Mouse (Mus musculus): ENCODE results near the gene Vps51. TPM values are rescaled to one million over a fixed set of nuclear protein-coding genes. Genes with fewer than 3 reads are reported as not detected.

The Vps51 gene
- polyA plus RNA-seq, 1 experiment: 55.2 TPM

- TF ChIP-seq USF1 (IDR thresholded peaks at IDR 0.05; ENCODE audit: low read depth): no peak
- TF ChIP-seq MYOD1 (IDR thresholded peaks at IDR 0.05; ENCODE audit: control insufficient read depth, insufficient read length, low read depth): no peak
- TF ChIP-seq MYOG (IDR thresholded peaks at IDR 0.05; ENCODE audit: control insufficient read depth, extremely low read depth, insufficient read length): no peak
- TF ChIP-seq MAX (IDR thresholded peaks at IDR 0.05): no peak
- TF ChIP-seq CTCF (IDR thresholded peaks at IDR 0.05; ENCODE audit: control insufficient read depth, insufficient read depth, insufficient read length): no peak
- no peak for TF ChIP-seq CEBPB (IDR thresholded peaks at IDR 0.05; ENCODE audit: low read depth)
- TF ChIP-seq FOSL1 (IDR thresholded peaks at IDR 0.05; ENCODE audit: insufficient read depth, low read length, poor library complexity, severe bottlenecking): no peak
- peaks cover 27% of the 10 kb centered on the region for H3K36me3 ChIP-seq (ENCODE audit: control insufficient read depth, insufficient read depth)
- H3K79me2 ChIP-seq (ENCODE audit: control insufficient read depth, insufficient read depth): peaks cover 27% of the 10 kb centered on the region
- H3ac ChIP-seq (ENCODE audit: control insufficient read depth, insufficient read length, low read depth): peak overlapping the region; percentile 38
- H3K27me3 ChIP-seq (ENCODE audit: control insufficient read depth, insufficient read depth, insufficient read length): no peaks in the 10 kb centered on the region
- H3K4me3 ChIP-seq (ENCODE audit: insufficient read depth, poor library complexity, severe bottlenecking): peak overlapping the region; percentile 74
- peaks cover 16% of the 10 kb centered on the region for H3K79me3 ChIP-seq (ENCODE audit: low read depth)
These were observed 41.7 kb upstream of the Vps51 start for GRCm38 (mm10) chr19:6118677-6119185.

GRCm38 (mm10) chr19:6117986-6118676 is 41.1 kb upstream of the Vps51 start, which contains the start of gene Sac3d1:
Sac3d1 (minus strand) TSS chr19:6118650.
- H3K79me2 ChIP-seq (ENCODE audit: control insufficient read depth, insufficient read depth): peaks cover 27% of the 10 kb centered on the region
- H3K27me3 ChIP-seq (ENCODE audit: control insufficient read depth, insufficient read depth, insufficient read length): no peaks in the 10 kb centered on the region
- peaks cover 16% of the 10 kb centered on the region for H3K79me3 ChIP-seq (ENCODE audit: low read depth)
- H3K36me3 ChIP-seq (ENCODE audit: control insufficient read depth, insufficient read depth): peaks cover 22% of the 10 kb centered on the region
- peak within 1 kb of the TSS; percentile 74 for H3K4me3 ChIP-seq (ENCODE audit: insufficient read depth, poor library complexity, severe bottlenecking)
- TF ChIP-seq USF1 (IDR thresholded peaks at IDR 0.05; ENCODE audit: low read depth): no peak
- TF ChIP-seq MAX (IDR thresholded peaks at IDR 0.05): peak; percentile 67
- TF ChIP-seq MYOD1 (IDR thresholded peaks at IDR 0.05; ENCODE audit: control insufficient read depth, insufficient read length, low read depth): no peak
- peak within 1 kb of the TSS; percentile 95 for H3ac ChIP-seq (ENCODE audit: control insufficient read depth, insufficient read length, low read depth)

GRCm38 (mm10) chr19:6117346-6117985 is 40.4 kb upstream of the Vps51 start:
- TF ChIP-seq MAX (IDR thresholded peaks at IDR 0.05): no peak
- TF ChIP-seq CEBPB (IDR thresholded peaks at IDR 0.05; ENCODE audit: low read depth): no peak
- no peak for TF ChIP-seq MYOG (IDR thresholded peaks at IDR 0.05; ENCODE audit: control insufficient read depth, extremely low read depth, insufficient read length)
- no peak for TF ChIP-seq USF1 (IDR thresholded peaks at IDR 0.05; ENCODE audit: low read depth)
- TF ChIP-seq CTCF (IDR thresholded peaks at IDR 0.05; ENCODE audit: control insufficient read depth, insufficient read depth, insufficient read length): no peak
- TF ChIP-seq MYOD1 (IDR thresholded peaks at IDR 0.05; ENCODE audit: control insufficient read depth, insufficient read length, low read depth): no peak
- TF ChIP-seq FOSL1 (IDR thresholded peaks at IDR 0.05; ENCODE audit: insufficient read depth, low read length, poor library complexity, severe bottlenecking): no peak
- Histone ChIP-seq H3K79me3 (ENCODE audit: low read depth) (peaks cover 16% of the 10 kb centered on the region), H3ac (ENCODE audit: control insufficient read depth, insufficient read length, low read depth) (peak overlapping the region; percentile 95), H3K27me3 (ENCODE audit: control insufficient read depth, insufficient read depth, insufficient read length) (no peaks in the 10 kb centered on the region), H3K79me2 (ENCODE audit: control insufficient read depth, insufficient read depth) (peaks cover 27% of the 10 kb centered on the region), H3K36me3 (ENCODE audit: control insufficient read depth, insufficient read depth) (peaks cover 22% of the 10 kb centered on the region), H3K4me3 (ENCODE audit: insufficient read depth, poor library complexity, severe bottlenecking) (peak overlapping the region; percentile 74)

- no peak for TF ChIP-seq MYOD1 (IDR thresholded peaks at IDR 0.05; ENCODE audit: control insufficient read depth, insufficient read length, low read depth)
- no peak for TF ChIP-seq CEBPB (IDR thresholded peaks at IDR 0.05; ENCODE audit: low read depth)
- TF ChIP-seq USF1 (IDR thresholded peaks at IDR 0.05; ENCODE audit: low read depth): no peak
- TF ChIP-seq MYOG (IDR thresholded peaks at IDR 0.05; ENCODE audit: control insufficient read depth, extremely low read depth, insufficient read length): no peak
- TF ChIP-seq FOSL1 (IDR thresholded peaks at IDR 0.05; ENCODE audit: insufficient read depth, low read length, poor library complexity, severe bottlenecking): no peak
- no peak for TF ChIP-seq CTCF (IDR thresholded peaks at IDR 0.05; ENCODE audit: control insufficient read depth, insufficient read depth, insufficient read length)
- TF ChIP-seq MAX (IDR thresholded peaks at IDR 0.05): no peak
- peaks cover 22% of the 10 kb centered on the region for H3K36me3 ChIP-seq (ENCODE audit: control insufficient read depth, insufficient read depth)
- no peaks in the 10 kb centered on the region for H3K27me3 ChIP-seq (ENCODE audit: control insufficient read depth, insufficient read depth, insufficient read length)
- peaks cover 16% of the 10 kb centered on the region for H3K79me3 ChIP-seq (ENCODE audit: low read depth)
- peak overlapping the region; percentile 74 for H3K4me3 ChIP-seq (ENCODE audit: insufficient read depth, poor library complexity, severe bottlenecking)
- H3ac ChIP-seq (ENCODE audit: control insufficient read depth, insufficient read length, low read depth): no peak overlapping the region
- H3K79me2 ChIP-seq (ENCODE audit: control insufficient read depth, insufficient read depth): peaks cover 27% of the 10 kb centered on the region
These were observed 39.3 kb upstream of the Vps51 start for GRCm38 (mm10) chr19:6116113-6116850.

GRCm38 (mm10) chr19:6113116-6113515 is 36.1 kb upstream of the Vps51 start:
- Histone ChIP-seq H3K79me2 (ENCODE audit: control insufficient read depth, insufficient read depth) (peaks cover 27% of the 10 kb centered on the region), H3K27me3 (ENCODE audit: control insufficient read depth, insufficient read depth, insufficient read length) (no peaks in the 10 kb centered on the region), H3ac (ENCODE audit: control insufficient read depth, insufficient read length, low read depth) (no peak overlapping the region), H3K4me3 (ENCODE audit: insufficient read depth, poor library complexity, severe bottlenecking) (no peak overlapping the region), H3K79me3 (ENCODE audit: low read depth) (peaks cover 16% of the 10 kb centered on the region), H3K36me3 (ENCODE audit: control insufficient read depth, insufficient read depth) (peaks cover 22% of the 10 kb centered on the region)
- TF ChIP-seq FOSL1 (IDR thresholded peaks at IDR 0.05; ENCODE audit: insufficient read depth, low read length, poor library complexity, severe bottlenecking) (no peak), CTCF (IDR thresholded peaks at IDR 0.05; ENCODE audit: control insufficient read depth, insufficient read depth, insufficient read length) (no peak), MYOD1 (IDR thresholded peaks at IDR 0.05; ENCODE audit: control insufficient read depth, insufficient read length, low read depth) (no peak), CEBPB (IDR thresholded peaks at IDR 0.05; ENCODE audit: low read depth) (no peak), MYOG (IDR thresholded peaks at IDR 0.05; ENCODE audit: control insufficient read depth, extremely low read depth, insufficient read length) (no peak)

Data from C2C12 (cell line).